Mouse (Mus musculus) effector memory CD4-positive, alpha-beta T cell, adult 7 months (primary cell): ENCODE data around the gene Aplp1. TPM values are rescaled to one million over a fixed set of nuclear protein-coding genes. Genes with fewer than 3 reads are reported as not detected.

Source experiments
- polyA plus RNA-seq: library from polyadenylated mRNA; unstranded; fragments of 100-300 nt; shearing (Covaris generic); gene quantifications from one replicate; pipeline ENCODE4 v1.2.1, GENCODE M21; 2017

Gene Aplp1
- polyA plus RNA-seq = 24.5 TPM

GRCm38 (mm10) chr7:30444971-30445751 lies at the start of gene Aplp1:
TSS of gene Aplp1 (minus strand) at chr7:30445535.

GRCm38 (mm10) chr7:30493401-30493931 lies 48.1 kb upstream of the Aplp1 start, which contains the start of gene Prodh2:
TSS of gene Prodh2 (plus strand) at chr7:30493622.

GRCm38 (mm10) chr7:30457629-30458330 lies 12.4 kb upstream of the Aplp1 start, which contains the start of the genes Kirrel2 and Nphs1:
TSS of gene Kirrel2 (minus strand) at chr7:30457690.
TSS of gene Nphs1 (plus strand) at chr7:30458315.

GRCm38 (mm10) chr7:30421175-30421889 lies 24.0 kb downstream of the Aplp1 start, which contains the start of gene Nfkbid:
TSS of gene Nfkbid (plus strand) at chr7:30421732.

GRCm38 (mm10) chr7:30419561-30420499 lies 25.5 kb downstream of the Aplp1 start, which contains the start of gene Hcst:
TSS of gene Hcst (minus strand) at chr7:30419854.

GRCm38 (mm10) chr7:30413596-30413995 lies 31.7 kb downstream of the Aplp1 start, which contains the start of gene Tyrobp:
TSS of gene Tyrobp (plus strand) at chr7:30413760.

Other genes with a start within 250 kb of the Aplp1 start
- gene Capns1, start 246.7 kb downstream of the Aplp1 start, polyA plus RNA-seq = 60.7 TPM
- 32.3 TPM for gene Polr2i, start 213.6 kb downstream of the Aplp1 start, polyA plus RNA-seq
- 61.3 TPM for gene Tbcb, start 213.3 kb downstream of the Aplp1 start, polyA plus RNA-seq
- not detected for gene Ovol3, start 209.8 kb downstream of the Aplp1 start, polyA plus RNA-seq
- 0.85 TPM for gene Thap8, start 165.4 kb downstream of the Aplp1 start, polyA plus RNA-seq
- gene Wdr62, start 165.1 kb downstream of the Aplp1 start, polyA plus RNA-seq = 4.5 TPM
- 0.83 TPM for gene Clip3, start 153.8 kb downstream of the Aplp1 start, polyA plus RNA-seq
- 92.3 TPM for gene Alkbh6, start 136.8 kb downstream of the Aplp1 start, polyA plus RNA-seq
- gene Syne4, start 130.7 kb downstream of the Aplp1 start, polyA plus RNA-seq = 2.6 TPM
- gene E130208F15Rik, start 123.8 kb downstream of the Aplp1 start, polyA plus RNA-seq = not detected
- 16.2 TPM for gene Sdhaf1, start 121.6 kb downstream of the Aplp1 start, polyA plus RNA-seq
- gene Lrfn3, start 82.8 kb downstream of the Aplp1 start, polyA plus RNA-seq = not detected
- not detected for gene Tyrobp, start 31.8 kb downstream of the Aplp1 start, polyA plus RNA-seq
- 749 TPM for gene Hcst, start 25.7 kb downstream of the Aplp1 start, polyA plus RNA-seq
- gene Nfkbid, start 23.8 kb downstream of the Aplp1 start, polyA plus RNA-seq = 888 TPM
- gene Kirrel2, start 12.2 kb upstream of the Aplp1 start, polyA plus RNA-seq = not detected
- 0.22 TPM for gene Nphs1, start 12.8 kb upstream of the Aplp1 start, polyA plus RNA-seq
- not detected for gene Prodh2, start 48.1 kb upstream of the Aplp1 start, polyA plus RNA-seq
- 1.1 TPM for gene Arhgap33, start 89.5 kb upstream of the Aplp1 start, polyA plus RNA-seq
- 5.0 TPM for gene Hspb6, start 106.6 kb upstream of the Aplp1 start, polyA plus RNA-seq
- 2.2 TPM for gene Proser3, start 106.8 kb upstream of the Aplp1 start, polyA plus RNA-seq
- 49.3 TPM for gene Lin37, start 114.3 kb upstream of the Aplp1 start, polyA plus RNA-seq
- gene U2af1l4, start 117.8 kb upstream of the Aplp1 start, polyA plus RNA-seq = 90.7 TPM
- gene Gm49396, start 117.8 kb upstream of the Aplp1 start, polyA plus RNA-seq = 54.0 TPM
- gene Psenen, start 118.1 kb upstream of the Aplp1 start, polyA plus RNA-seq = 150 TPM
- 67.5 TPM for gene Igflr1, start 119.9 kb upstream of the Aplp1 start, polyA plus RNA-seq
- 11.1 TPM for gene Kmt2b, start 143.2 kb upstream of the Aplp1 start, polyA plus RNA-seq
- gene Zbtb32, start 153.4 kb upstream of the Aplp1 start, polyA plus RNA-seq = 16.9 TPM
- 0.62 TPM for gene Upk1a, start 167.3 kb upstream of the Aplp1 start, polyA plus RNA-seq
- 445 TPM for gene Cox6b1, start 180.6 kb upstream of the Aplp1 start, polyA plus RNA-seq
- gene Etv2, start 190.3 kb upstream of the Aplp1 start, polyA plus RNA-seq = not detected
- 238 TPM for gene Rbm42, start 204.8 kb upstream of the Aplp1 start, polyA plus RNA-seq
- 47.1 TPM for gene Haus5, start 219.5 kb upstream of the Aplp1 start, polyA plus RNA-seq
- gene Pmis2, start 226.1 kb upstream of the Aplp1 start, polyA plus RNA-seq = not detected